Mouse (Mus musculus): ENCODE data around the gene Gpr33. TPM values are rescaled to one million over a fixed set of nuclear protein-coding genes. Genes with fewer than 3 reads are reported as not detected.

The Gpr33 gene
- total and polyA plus RNA-seq, 3 experiments, result not detected

- no peaks in the 10 kb centered on the region; the same call in 1 of the 2 replicates for H3K4me1 ChIP-seq (ENCODE audit: control insufficient read depth, insufficient read depth, low read length)
- intact Hi-C loops (cut with DNase I), result no loop called here
- TF ChIP-seq CTCF (IDR thresholded peaks at IDR 0.05) (no peak), POLR2A (IDR thresholded peaks at IDR 0.05; ENCODE audit: insufficient read depth, low read depth, low read length) (no peak), EP300 (IDR thresholded peaks at IDR 0.05; ENCODE audit: insufficient read depth, low read depth, low read length) (no peak)
- no peaks in the 10 kb centered on the region for H3K27me3 ChIP-seq (ENCODE audit: control insufficient read depth, insufficient read depth, low read length)
- DNase-seq, result no peak
- no peak overlapping the region for H3K9ac ChIP-seq (ENCODE audit: low read depth, low read length)
- no peaks in the 10 kb centered on the region for H3K79me2 ChIP-seq (replicated peaks; ENCODE audit: control insufficient read depth, insufficient read depth, low read length)
- no peak overlapping the region for H3K4me3 ChIP-seq
- no peak overlapping the region for H3K27ac ChIP-seq
- WGBS, result 82% methylated on average over 9 of the region's 9 CpGs
- no peaks in the 10 kb centered on the region; the same call in none of the 2 replicates for H3K36me3 ChIP-seq (ENCODE audit: control insufficient read depth, insufficient read depth, low read length)
Observed at GRCm38 (mm10) chr12:51998366-51998932, 29.4 kb downstream of the Gpr33 start.

DNA sequence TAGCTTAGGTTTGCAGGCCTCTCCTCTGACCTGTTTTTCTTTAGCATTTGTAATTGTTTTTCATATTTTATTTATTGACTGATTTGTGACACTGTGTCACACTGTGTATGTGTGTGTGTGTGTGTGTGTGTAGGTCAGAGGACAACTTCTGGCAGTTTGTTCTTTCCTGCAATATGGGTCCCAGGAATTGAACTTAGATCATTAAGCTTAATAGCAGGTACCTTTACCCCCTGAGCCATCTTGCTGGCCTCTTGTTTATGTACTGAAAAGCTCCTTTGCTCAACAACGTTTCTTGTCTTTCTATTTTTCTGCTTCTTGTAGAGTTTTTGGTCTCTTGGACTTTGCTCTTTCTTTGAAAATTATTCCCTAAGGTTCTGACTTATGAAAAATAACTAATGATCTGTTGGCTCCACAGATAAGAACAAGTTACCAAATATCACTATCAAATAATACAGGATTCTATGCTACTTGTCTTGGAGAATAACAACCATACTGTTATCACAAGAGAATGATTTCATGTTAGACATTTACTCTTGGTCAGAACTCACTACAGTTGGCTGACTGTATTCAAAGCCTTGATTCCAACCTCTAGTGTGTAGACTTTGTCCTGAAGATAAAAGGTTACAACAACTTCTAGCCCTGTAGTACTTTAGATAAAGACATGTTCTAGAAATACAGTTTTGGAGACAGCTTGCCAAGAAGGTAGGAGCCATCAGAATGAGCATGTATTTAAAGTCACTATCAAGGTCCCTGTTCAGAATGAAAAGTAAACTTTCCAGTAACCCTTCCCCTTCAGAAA is 31.9 kb downstream of the Gpr33 start:
- Histone ChIP-seq H3K27me3 (ENCODE audit: control insufficient read depth, insufficient read depth, low read length) (no peaks in the 10 kb centered on the region), H3K36me3 (ENCODE audit: control insufficient read depth, insufficient read depth, low read length) (no peaks in the 10 kb centered on the region; the same call in none of the 2 replicates), H3K27ac (no peak overlapping the region), H3K79me2 (replicated peaks; ENCODE audit: control insufficient read depth, insufficient read depth, low read length) (no peaks in the 10 kb centered on the region), H3K4me1 (ENCODE audit: control insufficient read depth, insufficient read depth, low read length) (no peaks in the 10 kb centered on the region), H3K9ac (ENCODE audit: low read depth, low read length) (no peak overlapping the region), H3K4me3 (no peak overlapping the region)
- TF ChIP-seq CTCF (IDR thresholded peaks at IDR 0.05) (no peak), POLR2A (IDR thresholded peaks at IDR 0.05; ENCODE audit: insufficient read depth, low read depth, low read length) (no peak), EP300 (IDR thresholded peaks at IDR 0.05; ENCODE audit: insufficient read depth, low read depth, low read length) (no peak)
- 85% methylated on average over 1 of the region's 1 CpGs for WGBS
- intact Hi-C loops (cut with DNase I), result no loop called here
- no peak for DNase-seq

GRCm38 (mm10) chr12:51990629-51991028 is 37.2 kb downstream of the Gpr33 start:
- intact Hi-C loops (cut with DNase I), result no loop called here
- no peak overlapping the region for H3K27ac ChIP-seq
- 73% methylated on average over 2 of the region's 2 CpGs for whole genome bisulfite sequencing

GRCm38 (mm10) chr12:51988536-51988935 is 39.3 kb downstream of the Gpr33 start:
- Histone ChIP-seq H3K9ac (ENCODE audit: low read depth, low read length) (no peak overlapping the region), H3K27me3 (ENCODE audit: control insufficient read depth, insufficient read depth, low read length) (no peaks in the 10 kb centered on the region), H3K79me2 (replicated peaks; ENCODE audit: control insufficient read depth, insufficient read depth, low read length) (no peaks in the 10 kb centered on the region), H3K4me1 (ENCODE audit: control insufficient read depth, insufficient read depth, low read length) (peaks cover 6% of the 10 kb centered on the region), H3K27ac (no peak overlapping the region), H3K36me3 (ENCODE audit: control insufficient read depth, insufficient read depth, low read length) (no peaks in the 10 kb centered on the region), H3K4me3 (no peak overlapping the region)
- intact Hi-C loops (cut with DNase I), result no loop called here
- 75% methylated on average over 5 of the region's 5 CpGs for WGBS
- no peak for DNase-seq
- TF ChIP-seq CTCF (IDR thresholded peaks at IDR 0.05) (no peak), POLR2A (IDR thresholded peaks at IDR 0.05; ENCODE audit: insufficient read depth, low read depth, low read length) (no peak), EP300 (IDR thresholded peaks at IDR 0.05; ENCODE audit: insufficient read depth, low read depth, low read length) (no peak)

More at GRCm38 (mm10) chr12:51990629-51991028, 37.2 kb downstream of the Gpr33 start:
- H3K9ac ChIP-seq (ENCODE audit: low read depth, low read length), result no peak overlapping the region
- H3K79me2 ChIP-seq (replicated peaks; ENCODE audit: control insufficient read depth, insufficient read depth, low read length), result no peaks in the 10 kb centered on the region
- H3K4me1 ChIP-seq (ENCODE audit: control insufficient read depth, insufficient read depth, low read length), result peaks cover 4% of the 10 kb centered on the region
- DNase-seq, result no peak
- TF ChIP-seq POLR2A (IDR thresholded peaks at IDR 0.05; ENCODE audit: insufficient read depth, low read depth, low read length), result no peak
- TF ChIP-seq CTCF (IDR thresholded peaks at IDR 0.05), result no peak
- no peak for TF ChIP-seq EP300 (IDR thresholded peaks at IDR 0.05; ENCODE audit: insufficient read depth, low read depth, low read length)
- H3K4me3 ChIP-seq, result no peak overlapping the region
- H3K36me3 ChIP-seq (ENCODE audit: control insufficient read depth, insufficient read depth, low read length), result no peaks in the 10 kb centered on the region
- no peaks in the 10 kb centered on the region for H3K27me3 ChIP-seq (ENCODE audit: control insufficient read depth, insufficient read depth, low read length)

- H3K27me3 ChIP-seq (ENCODE audit: control insufficient read depth, insufficient read depth, low read length), result no peaks in the 10 kb centered on the region
- 19% methylated on average over 4 of the region's 4 CpGs for WGBS
- no peaks in the 10 kb centered on the region for H3K36me3 ChIP-seq (ENCODE audit: control insufficient read depth, insufficient read depth, low read length)
- no peak overlapping the region; the same call in none of the 2 replicates for H3K27ac ChIP-seq
- TF ChIP-seq CTCF (IDR thresholded peaks at IDR 0.05) (no peak), POLR2A (IDR thresholded peaks at IDR 0.05; ENCODE audit: insufficient read depth, low read depth, low read length) (no peak), EP300 (IDR thresholded peaks at IDR 0.05; ENCODE audit: insufficient read depth, low read depth, low read length) (no peak)
- DNase-seq, result peak in 1 of 2 experiments; percentile 27
- intact Hi-C loops (cut with DNase I), result loop anchor here (2.0 kb wide), 1 partner anchor 15 kb away; the partner anchor contains the start of gene Heatr5a
- H3K4me3 ChIP-seq, result no peak overlapping the region
- H3K4me1 ChIP-seq (ENCODE audit: control insufficient read depth, insufficient read depth, low read length), result peaks cover 6% of the 10 kb centered on the region
- no peaks in the 10 kb centered on the region for H3K79me2 ChIP-seq (replicated peaks; ENCODE audit: control insufficient read depth, insufficient read depth, low read length)
- no peak overlapping the region for H3K9ac ChIP-seq (ENCODE audit: low read depth, low read length)
Observed at GRCm38 (mm10) chr12:51985826-51986225, 42.0 kb downstream of the Gpr33 start.
